Mouse (Mus musculus) cerebellum, adult 11-12 months (tissue): ENCODE data around the gene Ncapd2.

Experiments
- DNase-seq: peaks from one replicate; pipeline ENCODE4 v3.0.0; 2022

Ncapd2 gene

DNA sequence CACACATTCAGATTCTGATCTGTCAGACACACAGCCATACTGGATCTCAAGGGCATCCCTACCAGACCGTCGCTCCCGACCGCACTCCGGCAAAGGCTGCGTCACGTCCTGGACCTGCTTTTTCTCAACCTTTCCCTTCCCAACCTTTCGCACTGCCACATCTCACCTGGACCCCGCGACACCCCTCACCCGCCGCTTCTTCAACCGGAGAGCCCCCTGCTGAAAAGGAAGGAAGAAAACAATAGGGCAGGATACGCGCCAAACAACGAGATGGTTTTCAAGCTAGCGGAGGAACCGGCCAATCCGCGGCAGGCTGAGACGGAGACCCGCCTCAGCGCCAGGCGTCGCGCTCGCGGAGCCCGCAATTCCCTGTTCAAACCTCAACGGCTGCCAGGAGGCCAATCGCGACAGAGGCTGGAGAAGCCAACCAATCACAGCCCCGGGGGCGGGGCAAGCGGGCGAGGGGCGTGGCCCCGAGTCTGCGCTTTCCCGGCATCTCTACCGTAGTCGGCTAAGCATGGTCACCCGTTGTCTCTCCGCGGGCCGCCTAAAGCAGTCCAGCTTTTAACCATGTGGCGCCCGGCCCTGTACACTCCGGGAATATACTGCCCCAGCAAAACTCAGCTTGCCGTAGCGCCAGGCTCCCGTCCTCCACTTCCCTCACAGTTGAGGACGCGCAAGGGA lies at the start of gene Ncapd2, which contains the start of gene Mrpl51:
Ncapd2 (minus strand) TSS at position 370 of the 684 bp plus-strand sequence.
Mrpl51 (plus strand) TSS at position 470 of the 684 bp plus-strand sequence.
- DNase-seq: peak; percentile 98

DNA sequence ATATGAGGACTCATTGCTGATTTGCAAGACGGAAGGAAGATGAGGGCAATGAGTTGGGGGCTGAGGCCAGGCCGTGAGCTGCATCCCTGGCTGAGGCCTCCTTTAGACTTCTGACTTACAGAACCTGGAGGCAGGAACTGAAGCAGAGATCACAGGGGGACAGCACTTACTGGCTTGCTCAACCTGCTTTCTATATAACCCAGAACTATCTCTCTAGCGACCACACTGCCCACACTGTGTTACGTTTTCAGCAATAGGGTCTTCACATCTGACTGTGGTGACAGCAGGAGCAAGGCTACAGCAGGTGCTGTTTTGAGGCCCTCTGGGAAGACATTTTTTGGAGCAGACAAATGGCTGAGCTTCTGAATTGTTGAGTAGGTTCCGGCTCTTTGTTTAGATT lies 49.1 kb upstream of the Ncapd2 start:
- no peak for DNase-seq

DNA sequence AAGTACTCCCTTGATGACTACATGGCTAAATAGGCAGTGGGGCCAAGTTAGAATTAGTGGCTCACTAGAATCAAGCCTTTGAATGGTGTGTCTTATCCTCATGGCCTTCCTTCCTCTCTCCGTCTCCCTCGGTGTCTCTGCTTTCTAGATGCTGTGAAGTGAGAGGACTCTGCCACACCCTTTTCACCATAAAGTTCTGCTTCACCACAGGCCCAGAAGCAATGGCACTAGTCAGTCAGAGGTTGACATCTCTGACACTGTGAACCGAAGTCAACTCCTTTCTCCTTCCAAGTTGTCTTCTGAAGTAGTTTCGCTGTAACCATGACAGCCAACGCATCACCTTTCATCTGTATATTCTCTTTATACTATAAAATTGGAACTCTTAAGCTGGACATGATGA lies 48.0 kb upstream of the Ncapd2 start:
- DNase-seq: no peak

DNA sequence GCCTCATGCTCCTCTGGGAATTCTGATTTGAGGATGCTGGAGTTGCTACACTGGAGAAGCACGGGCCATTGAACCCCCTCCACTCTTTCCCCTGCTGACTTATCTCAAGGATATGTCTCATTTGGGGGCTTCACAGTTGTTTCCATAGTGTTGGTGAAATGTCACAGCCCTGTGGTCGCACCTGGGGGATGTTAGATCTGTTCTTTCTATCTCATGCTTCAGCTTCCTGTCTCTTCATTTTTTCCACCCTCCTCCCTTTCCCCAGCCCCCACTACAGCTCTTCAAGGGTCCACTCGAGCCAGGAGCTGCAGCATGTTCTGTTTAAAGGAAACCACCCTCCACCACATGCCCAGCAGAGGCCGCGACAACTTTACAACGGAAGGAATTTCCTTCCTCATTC lies 46.9 kb upstream of the Ncapd2 start:
- no peak for DNase-seq

DNA sequence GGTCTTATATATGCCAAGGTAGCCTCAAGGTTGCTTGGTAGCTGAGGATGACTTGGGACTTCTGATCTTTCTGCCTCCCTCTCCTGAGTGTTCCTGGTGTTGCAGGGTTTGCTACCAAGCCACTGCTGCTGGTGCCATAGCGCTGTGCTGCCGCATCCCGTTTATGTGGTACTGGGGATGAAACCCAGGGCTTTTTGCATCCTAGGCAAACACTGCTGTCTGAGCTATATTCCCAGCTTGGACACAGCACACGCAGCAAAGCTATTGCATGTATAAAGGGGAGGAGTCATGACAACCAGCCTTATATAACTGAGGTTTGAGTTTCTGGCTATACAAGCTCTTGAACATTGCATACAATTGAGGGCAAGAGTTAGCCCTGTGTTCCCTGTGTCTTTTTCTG lies 45.9 kb upstream of the Ncapd2 start:
- no peak for DNase-seq

DNA sequence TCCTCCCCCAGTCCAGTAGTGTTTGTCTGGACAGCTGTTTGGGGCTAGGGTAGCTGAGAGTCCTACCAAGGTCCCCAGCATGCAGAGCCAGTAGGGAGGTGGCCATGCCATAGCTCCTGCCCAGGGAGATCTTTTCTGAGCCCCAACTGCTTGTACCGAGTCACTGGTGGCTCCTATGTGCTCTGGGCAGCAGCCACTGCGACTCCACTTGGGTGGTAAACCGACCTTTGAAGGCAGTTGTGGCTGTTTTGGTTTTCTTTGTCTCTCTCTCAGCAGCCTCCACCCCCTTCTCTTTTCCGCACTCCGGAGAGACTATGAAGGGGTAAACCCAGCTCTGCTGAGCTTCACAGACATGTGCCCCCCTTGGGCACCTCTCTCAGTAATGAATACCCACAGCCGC lies 45.3 kb upstream of the Ncapd2 start, which contains the start of gene Cd27:
Cd27 (minus strand) TSS at position 229 of the 400 bp plus-strand sequence.
- DNase-seq: no peak

DNA sequence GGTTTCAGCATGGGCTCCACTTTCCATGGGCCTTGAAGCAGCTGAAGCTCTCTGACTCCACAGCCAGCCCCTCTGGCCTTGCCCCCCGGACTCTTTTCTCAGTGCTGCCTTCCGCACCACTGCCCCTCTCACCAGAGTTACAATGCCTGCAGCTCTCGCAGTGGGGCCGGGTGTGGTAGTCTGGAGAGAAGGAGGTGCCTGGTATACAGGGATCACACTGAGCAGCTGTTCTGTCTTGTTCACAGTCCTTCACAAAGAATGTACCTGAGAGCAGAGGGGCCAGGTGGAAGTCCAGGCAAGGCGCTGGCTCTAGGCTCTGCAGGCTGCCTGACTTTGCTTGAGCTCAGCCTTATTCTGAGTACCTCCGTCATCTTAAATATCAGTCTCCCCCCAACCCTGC lies 44.8 kb upstream of the Ncapd2 start:
- no peak for DNase-seq

DNA sequence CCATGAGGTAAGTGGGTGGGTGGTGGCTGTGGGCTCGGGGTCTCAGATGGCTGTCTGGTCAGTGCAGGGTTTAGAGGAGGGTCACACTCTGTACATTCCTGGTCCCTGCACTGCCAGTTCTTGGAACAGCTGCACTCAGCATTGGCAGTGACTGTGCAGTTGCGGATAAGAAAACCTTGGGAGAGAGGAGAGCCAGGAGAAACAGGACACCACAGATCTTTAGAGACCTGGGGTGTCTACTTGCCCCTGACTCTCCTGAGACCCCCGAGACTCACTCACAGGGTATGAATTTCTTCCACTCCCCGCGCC lies 43.0 kb upstream of the Ncapd2 start:
- DNase-seq: no peak

DNA sequence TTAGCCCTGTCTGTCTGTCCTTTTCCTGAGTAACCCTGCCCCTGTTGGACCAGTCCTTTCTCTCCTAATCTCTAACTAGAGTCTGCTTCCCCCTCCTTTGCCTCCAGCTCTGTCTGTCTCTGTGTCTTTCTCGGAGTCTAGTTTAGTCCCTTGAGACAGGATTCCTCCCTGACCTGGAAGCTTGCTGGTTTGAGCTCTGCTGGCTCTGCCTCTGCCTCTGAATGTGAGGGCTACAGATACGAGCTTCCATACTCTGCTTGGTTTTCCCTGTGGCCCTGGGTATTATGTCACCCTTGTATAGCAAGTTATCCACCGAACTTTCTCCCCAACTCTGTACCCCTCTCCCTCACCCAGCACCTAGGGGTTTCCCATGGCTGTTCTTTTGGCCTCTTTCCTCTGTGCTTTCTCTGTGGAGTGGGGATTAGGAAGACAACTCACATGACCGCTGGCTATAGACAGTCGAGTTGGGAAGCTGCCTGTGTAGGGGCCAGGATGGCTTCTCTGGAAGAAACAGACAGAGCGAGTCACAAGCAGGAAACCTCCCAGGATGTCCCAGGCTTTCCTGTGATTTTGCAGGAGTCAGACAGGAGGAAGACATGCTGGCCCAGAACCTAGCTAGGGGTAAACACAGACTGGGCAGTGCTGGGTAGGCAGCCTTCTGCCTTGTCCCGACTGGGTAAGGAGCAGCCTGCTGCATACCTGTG lies 42.5 kb upstream of the Ncapd2 start:
- no peak for DNase-seq

DNA sequence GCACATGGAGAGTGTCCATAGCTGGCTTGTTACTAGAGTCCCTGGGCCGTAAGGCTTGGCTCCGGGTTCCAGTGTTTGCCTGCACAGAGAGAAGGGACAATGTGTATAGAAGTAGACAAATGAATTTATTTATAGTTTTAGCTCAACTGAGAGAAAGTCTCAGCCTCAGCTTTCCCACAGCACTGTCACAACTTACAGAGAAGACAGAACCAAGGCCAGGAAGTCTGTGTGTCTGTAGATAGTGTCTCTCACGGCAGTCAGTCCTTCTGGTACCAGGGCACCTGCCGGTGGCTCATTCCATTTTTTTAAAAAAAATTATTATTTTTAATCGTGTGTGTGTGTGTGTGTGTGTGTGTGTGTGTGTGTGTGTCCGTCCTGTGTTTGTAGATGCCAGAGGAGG lies 41.0 kb upstream of the Ncapd2 start:
- DNase-seq: no peak

DNA sequence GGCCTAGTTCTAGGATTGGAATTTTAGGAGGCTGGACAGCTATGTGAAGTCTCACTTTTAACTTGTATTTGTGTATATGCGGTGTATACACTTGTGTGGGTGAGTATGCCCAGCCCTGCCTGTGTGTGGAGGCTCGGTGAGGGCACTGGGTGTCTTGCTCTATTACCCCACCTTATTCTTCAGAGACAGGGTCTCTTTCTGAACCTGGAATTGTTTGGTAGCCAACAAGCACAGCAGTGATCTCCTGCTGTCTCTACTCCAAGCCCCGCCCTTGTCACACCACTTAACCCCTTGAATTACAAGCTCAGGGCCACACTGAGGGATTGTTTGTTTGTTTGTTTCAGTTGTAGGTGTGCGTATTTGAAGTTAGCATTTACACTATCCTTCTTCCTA lies 40.5 kb upstream of the Ncapd2 start:
- no peak for DNase-seq

DNA sequence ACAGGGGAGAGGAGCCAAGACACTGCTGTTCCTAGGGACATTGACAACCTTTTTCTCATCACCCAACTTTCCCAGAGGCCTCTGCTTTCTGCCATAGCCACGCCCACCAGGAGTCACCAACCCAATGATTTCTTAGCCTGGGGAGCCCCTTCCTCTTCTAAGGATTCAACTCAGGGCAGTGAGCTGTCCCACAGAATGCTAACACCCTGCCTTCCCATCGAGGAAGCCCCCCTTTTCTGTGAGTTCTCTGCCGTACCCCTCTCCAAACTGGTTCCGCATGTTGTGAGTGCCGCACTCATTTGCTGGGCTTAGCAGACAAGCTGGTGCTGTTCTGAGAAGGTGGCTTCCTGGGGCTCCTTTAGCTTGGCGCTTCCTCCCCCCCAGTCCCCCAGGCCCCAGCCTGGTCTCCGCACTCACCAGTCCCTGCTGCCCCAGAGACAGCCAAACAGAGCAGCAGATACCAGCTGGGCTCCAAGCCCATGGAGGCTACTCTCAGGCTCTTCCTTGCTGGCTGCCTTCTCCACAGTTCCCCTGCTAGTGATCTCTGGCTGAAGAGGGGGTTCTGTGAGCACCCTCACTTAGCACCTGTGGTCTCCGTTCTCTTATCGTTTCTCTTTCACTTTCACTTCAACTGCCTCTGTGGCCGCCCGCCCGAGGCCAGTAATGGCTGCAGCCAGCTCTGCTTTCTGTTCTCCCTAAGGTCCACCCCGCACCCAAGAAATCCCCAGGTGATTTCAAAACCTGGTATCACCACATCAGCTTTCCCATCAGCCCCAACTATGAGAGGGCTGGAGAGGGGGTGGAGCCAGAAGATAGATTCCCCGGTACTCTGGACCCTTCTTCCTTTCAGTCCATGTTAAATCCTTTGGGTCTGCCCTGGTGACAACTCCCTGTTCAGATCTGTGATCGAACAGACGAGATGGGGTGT lies 39.9 kb upstream of the Ncapd2 start, which contains the start of gene Tapbpl:
Tapbpl (minus strand) TSS at position 744 of the 928 bp plus-strand sequence.
- peak; percentile 69 for DNase-seq

DNA sequence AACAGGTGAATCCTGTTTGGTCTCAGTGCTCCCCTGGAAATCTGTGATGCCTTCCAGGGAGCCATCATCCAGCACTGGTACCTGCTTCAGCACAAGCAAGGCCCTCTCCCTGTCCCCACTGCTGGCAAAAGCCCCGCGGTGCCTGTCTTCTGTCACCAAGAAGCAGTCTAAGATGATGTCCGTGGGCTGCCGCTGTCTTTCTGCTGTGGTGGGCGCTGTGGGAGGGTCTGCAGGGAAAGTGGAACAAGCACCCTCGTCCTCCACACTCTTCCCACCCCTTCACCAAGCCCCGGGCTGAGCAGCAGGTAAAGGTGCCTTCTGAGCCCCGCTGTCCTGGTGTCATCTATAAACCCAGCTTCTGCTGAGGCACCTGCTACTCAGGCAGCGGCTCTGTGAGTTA lies 39.1 kb upstream of the Ncapd2 start:
- no peak for DNase-seq

DNA sequence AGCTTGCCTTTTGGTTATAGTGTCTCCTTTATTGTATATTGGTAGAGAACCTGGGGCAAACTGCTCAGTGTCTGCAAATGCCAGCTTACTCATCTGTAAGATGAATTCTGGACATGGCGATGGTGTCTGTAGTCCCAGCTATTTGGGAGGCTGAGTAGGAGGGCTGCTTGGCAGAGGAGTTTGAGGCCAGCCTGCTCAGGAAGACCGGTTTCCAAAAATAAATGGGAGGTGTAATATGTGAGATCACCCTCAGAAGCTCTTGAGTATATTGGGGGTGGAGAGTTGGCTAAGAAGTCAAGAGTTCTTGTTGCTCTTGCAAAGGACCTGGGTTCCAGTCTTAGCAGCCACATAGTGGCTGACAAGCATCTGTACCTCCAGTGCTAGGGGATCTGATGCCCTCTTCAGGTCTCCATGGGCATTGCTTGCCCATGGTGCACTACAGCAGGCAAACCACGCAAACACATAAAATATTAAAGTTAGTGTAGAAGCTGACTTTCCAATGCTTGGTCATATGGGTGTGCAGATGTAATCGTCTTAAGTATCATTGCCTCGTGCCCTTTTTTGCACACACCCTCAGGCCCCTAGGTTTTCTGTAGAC lies 34.1 kb upstream of the Ncapd2 start:
- no peak for DNase-seq

DNA sequence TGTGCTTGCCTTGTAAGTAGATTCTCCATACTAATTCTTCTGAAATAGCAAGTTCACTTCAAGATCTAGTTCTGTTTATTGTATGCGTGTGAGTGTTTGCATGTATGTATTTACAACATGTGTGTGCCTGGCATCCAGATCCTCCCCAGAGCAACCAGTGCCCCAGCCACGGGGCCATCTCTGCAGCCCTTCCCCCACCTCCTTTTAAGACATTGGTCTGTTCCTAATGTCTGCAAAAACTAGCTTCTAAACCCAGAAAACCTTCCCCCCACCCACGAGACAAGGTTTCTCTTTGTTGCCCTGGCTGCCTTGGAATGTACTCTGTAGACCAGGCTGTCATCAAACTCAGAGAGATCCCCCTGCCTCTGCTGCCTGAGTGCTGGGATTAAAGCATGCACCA lies 31.1 kb upstream of the Ncapd2 start:
- DNase-seq: no peak

DNA sequence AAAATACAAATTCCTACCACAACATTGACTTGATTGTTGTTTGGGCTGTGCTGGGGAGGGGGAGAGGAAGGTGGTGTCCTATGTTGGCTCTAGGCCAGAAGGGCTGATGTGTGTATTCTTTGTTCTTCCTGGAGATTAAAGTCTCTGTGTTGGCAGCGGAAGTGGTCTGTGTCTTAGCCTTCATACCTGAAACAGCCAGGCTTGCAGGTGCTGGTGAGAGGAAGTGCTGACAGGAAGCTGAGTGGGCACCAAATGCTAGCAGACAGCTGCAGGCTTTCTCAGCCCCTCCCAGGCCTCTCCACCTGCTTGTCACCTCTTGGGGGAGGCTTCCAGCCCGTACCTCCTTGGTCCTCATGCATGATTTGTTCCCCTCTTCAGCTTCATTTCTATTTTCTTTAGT lies 30.6 kb upstream of the Ncapd2 start:
- DNase-seq: no peak

DNA sequence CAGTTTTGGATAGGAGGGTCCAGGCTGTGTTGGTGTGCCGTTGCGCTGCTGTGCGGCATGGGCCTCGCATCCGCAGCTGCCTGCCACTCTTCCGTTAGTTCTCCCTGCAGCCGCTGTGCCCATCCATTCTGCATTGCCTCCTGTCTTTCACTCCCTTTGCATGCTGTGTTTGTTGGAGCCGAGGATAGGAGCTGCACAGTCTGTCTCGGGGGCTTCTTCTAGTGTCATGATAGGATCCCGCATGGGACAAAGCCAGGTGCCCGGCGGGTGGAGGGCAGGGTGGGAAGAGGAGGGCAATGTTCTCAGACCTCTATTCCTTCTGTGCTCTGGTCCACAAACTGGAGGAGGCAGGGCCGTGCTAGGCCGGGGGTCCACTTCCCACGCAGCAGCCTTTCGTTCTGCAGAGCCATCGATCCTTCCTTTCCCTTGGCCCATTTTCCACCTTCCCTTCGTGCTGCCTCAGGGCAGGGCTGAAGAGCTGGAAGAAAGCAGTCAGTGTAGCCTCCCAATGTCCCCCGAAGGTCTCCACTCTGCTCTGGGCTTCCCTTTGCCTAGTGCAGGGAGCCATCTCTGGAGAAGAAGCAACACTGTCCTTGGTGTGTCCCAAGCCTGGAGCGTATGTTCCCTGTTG lies 29.7 kb upstream of the Ncapd2 start:
- DNase-seq: no peak

DNA sequence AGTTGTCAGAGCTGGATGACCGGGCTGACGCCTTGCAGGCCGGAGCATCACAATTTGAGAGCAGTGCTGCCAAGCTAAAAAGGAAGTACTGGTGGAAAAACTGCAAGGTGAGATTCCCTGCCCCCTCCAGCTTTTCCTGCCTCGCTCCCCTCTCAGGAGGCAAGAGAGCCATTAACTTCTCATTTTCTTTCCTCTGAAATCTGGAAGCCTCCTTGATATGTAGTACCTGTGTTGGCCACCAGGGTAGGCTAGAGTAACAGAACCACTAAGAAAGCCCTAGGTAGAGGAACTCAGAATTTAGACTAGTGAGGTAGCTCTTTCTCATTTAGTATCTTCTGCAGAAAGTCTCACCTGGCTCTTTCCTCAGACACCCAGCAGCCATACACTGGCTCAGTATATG lies 27.5 kb upstream of the Ncapd2 start:
- peak; percentile 58 for DNase-seq

DNA sequence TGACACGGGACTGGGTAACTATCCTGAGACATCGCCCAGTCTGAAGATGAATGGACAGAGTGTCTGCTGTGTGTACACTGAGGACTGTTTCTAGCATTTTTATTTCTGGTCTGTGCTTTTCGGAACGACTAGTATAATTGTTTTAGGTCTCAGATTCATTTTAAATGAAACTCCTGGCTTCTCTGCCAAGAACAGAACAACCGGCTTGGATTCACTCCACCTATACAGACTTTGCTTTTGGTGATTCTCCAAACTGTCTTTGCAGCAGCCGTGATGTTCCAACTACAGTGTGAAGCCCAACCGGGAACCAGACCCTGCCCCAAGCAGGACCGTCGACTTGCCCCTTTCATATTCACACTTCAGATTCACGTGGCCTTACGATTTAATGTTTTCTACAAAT lies 26.4 kb upstream of the Ncapd2 start:
- no peak for DNase-seq

DNA sequence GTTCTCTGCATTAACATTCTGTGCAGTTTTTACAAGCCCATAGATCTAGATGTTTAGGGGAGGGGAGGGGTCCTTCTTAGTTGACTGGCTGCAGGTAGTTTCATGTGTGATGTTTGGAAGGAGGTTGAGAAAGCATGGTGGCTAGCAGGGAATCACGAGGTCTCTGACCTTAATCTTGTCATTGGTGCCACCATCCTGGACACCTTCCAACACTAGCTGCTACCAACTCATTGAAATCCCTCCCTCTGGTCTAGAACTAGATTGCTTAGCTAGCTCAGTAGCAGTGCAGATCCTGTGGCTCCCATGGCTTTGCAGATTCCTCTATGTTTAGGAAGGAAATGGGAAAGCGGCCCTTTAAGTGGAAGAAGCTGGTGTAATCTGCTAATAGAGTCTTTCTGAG lies 25.4 kb upstream of the Ncapd2 start:
- peak; percentile 55 for DNase-seq

DNA sequence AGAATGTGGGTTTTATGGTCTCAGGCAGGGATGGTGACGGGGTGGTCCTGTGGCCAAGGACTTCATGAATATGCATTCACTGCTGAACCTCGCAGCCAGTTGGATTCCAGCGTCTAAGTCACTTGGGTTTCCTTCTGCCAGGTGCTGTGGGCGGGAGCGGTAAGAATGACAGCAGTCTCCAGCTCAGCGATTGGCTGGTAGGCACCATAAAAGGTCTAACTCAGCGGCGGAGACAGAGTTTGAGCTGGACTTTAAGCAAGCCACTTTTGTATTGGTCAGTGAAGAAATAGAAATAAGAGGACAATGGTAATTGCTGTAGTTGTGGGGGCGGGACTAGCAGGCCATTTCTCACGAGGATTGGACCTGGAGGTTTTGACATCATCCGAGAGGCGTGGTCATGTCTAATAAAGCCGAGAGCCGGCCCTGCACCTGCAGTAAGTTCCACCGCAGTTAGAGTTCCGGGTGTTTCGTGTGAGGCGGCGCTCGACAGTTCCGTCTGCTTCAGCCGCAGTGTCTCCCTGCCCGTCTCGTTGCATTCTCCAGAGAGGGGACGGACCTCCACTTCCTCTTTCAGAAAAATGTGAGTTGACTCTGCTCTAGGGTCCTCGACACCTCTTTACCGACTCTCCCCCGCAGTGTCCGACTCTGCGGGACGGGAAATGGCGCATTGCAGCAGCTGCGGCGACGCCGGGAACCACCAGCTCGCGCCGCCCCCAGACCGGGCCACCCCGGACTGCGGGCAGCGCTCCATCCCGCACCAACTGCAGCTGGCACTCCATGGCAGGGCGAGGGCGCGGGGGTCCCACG lies 23.9 kb upstream of the Ncapd2 start, which contains the start of gene Vamp1:
Vamp1 (plus strand) TSS at position 404 of the 807 bp plus-strand sequence.
- DNase-seq: peak; percentile 98

DNA sequence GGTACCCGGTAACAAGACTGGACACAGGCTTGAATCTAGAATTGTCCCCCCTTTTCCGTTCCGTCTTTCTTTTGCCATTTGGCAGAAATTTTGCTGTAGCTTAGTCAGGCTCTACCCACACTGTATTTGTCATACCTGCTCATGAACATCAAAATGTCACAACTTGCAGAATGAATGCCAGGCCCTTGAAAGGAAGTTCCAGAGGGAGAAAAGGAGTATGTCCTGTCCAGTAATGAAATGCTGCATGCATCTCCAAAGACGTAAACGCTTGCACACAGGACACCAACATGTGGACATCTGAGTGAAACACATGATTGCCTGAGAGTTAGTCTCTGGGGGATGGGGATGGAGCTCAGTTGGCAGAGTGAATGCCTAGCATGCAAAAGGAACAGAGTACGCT lies 22.2 kb upstream of the Ncapd2 start:
- no peak for DNase-seq
